Mouse (Mus musculus) C2C12 (cell line): ENCODE measurements around the gene Atxn10.

Experiments
- CTCF ChIP-seq: IDR thresholded peaks from one replicate; pipeline ENCODE4 v1.5.1; 2011; ENCODE audit not compliant: control insufficient read depth, insufficient read depth, insufficient read length
- FOSL1 ChIP-seq: IDR thresholded peaks from one replicate; pipeline ENCODE4 v1.8.0; 2011; ENCODE audit warnings: mild to moderate bottlenecking, low read length; ENCODE audit not compliant: poor library complexity, insufficient read depth, severe bottlenecking
- MAX ChIP-seq: IDR thresholded peaks from one replicate; pipeline ENCODE4 v1.6.1; 2011; ENCODE audit warnings: mild to moderate bottlenecking, control low read depth
- MYOG ChIP-seq: IDR thresholded peaks from one replicate; pipeline ENCODE4 v1.6.1; 2011; ENCODE audit not compliant: control insufficient read depth, insufficient read length; ENCODE audit errors: extremely low read depth
- USF1 ChIP-seq: IDR thresholded peaks from one replicate; pipeline ENCODE4 v1.6.1; 2011; ENCODE audit warnings: low read depth, mild to moderate bottlenecking, control low read depth, moderate library complexity

DNA sequence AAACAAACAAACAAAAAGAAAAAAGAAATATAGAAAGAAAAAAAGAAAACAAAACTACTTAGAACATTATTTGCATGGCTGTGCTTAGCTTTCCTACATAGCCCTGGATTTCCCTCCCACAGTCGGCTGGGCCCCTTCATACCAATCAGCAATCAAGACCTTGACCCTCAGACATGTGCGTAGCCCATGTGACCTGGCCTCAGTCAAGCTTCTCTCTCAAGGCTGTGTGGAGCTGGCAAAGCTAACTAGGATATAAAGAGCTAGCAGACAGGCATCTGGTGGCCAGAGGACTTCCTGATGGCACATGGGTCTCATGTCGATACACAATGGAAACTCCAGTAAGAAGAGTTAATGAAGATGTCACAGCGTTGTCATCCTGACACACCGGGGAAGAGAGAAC, 6.9 kb upstream of the Atxn10 start:
- TF ChIP-seq CTCF, result no peak
- no peak for TF ChIP-seq FOSL1
- TF ChIP-seq USF1, result no peak
- TF ChIP-seq MAX, result no peak
- TF ChIP-seq MYOG, result no peak
